Comparison of ENCODE assay signal across 8 mouse cellular contexts in the genomic region with DNA sequence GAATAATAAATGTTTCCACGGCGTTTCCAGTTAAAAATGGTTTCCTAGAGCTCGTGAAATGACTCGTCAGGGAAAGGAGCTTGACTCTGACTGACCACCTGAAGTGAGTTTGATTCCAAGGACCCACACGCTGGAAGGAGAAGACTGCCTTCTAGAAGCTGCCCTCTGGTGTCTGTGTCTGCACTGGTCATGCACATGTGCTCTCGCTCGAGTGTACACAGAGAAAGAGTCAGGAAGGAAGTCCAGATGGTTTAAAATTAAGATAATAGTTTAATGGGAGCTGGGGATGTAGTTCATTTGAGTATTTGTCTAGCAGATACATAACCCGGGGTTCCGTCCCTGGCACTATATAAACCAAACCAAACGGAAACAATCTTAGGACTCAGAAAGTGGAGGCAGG. TPM values are rescaled to one million over a fixed set of nuclear protein-coding genes. Genes with fewer than 3 reads are reported as not detected.
DNase-seq lines count a peak whose midpoint lies in the region; ATAC-seq lines count a peak whose summit lies in the region.

No protein-coding gene starts in this region.

- H3K36me3 ChIP-seq in forebrain, embryonic 10.5 days (replicated peaks), result peaks cover 36% of the 10 kb centered on the region
- H3K36me3 ChIP-seq in forebrain, embryonic 16.5 days (ENCODE audit: control insufficient read depth, insufficient read depth), result peaks cover 13% of the 10 kb centered on the region
- peaks cover 24% of the 10 kb centered on the region for H3K36me3 ChIP-seq in lung, embryonic 15.5 days
- peaks cover 23% of the 10 kb centered on the region for H3K36me3 ChIP-seq in hindbrain, embryonic 13.5 days
- H3K36me3 ChIP-seq in neural tube, embryonic 13.5 days, result peaks cover 28% of the 10 kb centered on the region

- H3K9ac ChIP-seq in forebrain, embryonic 16.5 days (replicated peaks; ENCODE audit: low read depth, low read length), result no peak overlapping the region
- no peak overlapping the region for H3K9ac ChIP-seq in lung, embryonic 15.5 days
- H3K9ac ChIP-seq in hindbrain, embryonic 13.5 days, result no peak overlapping the region
- H3K9ac ChIP-seq in neural tube, embryonic 13.5 days, result no peak overlapping the region

- ATAC-seq in forebrain, embryonic 16.5 days, result no peak
- no peak for ATAC-seq in lung, embryonic 15.5 days (ENCODE audit: borderline replicate concordance, extremely low read depth, low FRiP score, low TSS enrichment)
- no peak for ATAC-seq in hindbrain, embryonic 13.5 days (ENCODE audit: low FRiP score)
- ATAC-seq in neural tube, embryonic 13.5 days (ENCODE audit: low read depth), result no peak

- DNase-seq in forebrain, embryonic 10.5 days (ENCODE audit: extremely low spot score, low spot score), result no peak
- DNase-seq in lung, postnatal 25 days (ENCODE audit: low spot score), result no peak
- DNase-seq in layer of hippocampus, adult 11-12 months (ENCODE audit: low spot score), result no peak
- no peak for DNase-seq in urinary bladder, postnatal 4 days (ENCODE audit: low spot score in 2 of 2)

- peak overlapping the region; percentile 81; the same call in 1 of the 2 replicates for H3K4me3 ChIP-seq in forebrain, embryonic 10.5 days
- no peak overlapping the region for H3K4me3 ChIP-seq in forebrain, embryonic 16.5 days (replicated peaks; ENCODE audit: low read length)
- H3K4me3 ChIP-seq in lung, embryonic 15.5 days, result no peak overlapping the region
- no peak overlapping the region for H3K4me3 ChIP-seq in hindbrain, embryonic 13.5 days
- 0 out of 2 replicates have a peak overlapping the region, but pooled peaks have one; percentile 71 for H3K4me3 ChIP-seq in neural tube, embryonic 13.5 days

- 90% methylated on average over 10 of the region's 10 CpGs for WGBS in forebrain, embryonic 10.5 days
- WGBS in forebrain, embryonic 16.5 days, result 86% methylated on average over 10 of the region's 10 CpGs
- 54% methylated on average over 10 of the region's 10 CpGs for WGBS in lung, embryonic 15.5 days
- 84% methylated on average over 10 of the region's 10 CpGs for WGBS in hindbrain, embryonic 13.5 days
- WGBS in neural tube, embryonic 13.5 days, result 89% methylated on average over 10 of the region's 10 CpGs

- H3K4me2 ChIP-seq in forebrain, embryonic 16.5 days (ENCODE audit: low read length), result no peak overlapping the region
- H3K4me2 ChIP-seq in lung, embryonic 15.5 days, result peak overlapping the region; percentile 87
- H3K4me2 ChIP-seq in hindbrain, embryonic 13.5 days, result peak overlapping the region; percentile 89; the same call in 1 of the 2 replicates
- H3K4me2 ChIP-seq in neural tube, embryonic 13.5 days, result peak overlapping the region; percentile 73

- peaks cover 36% of the 10 kb centered on the region for H3K4me1 ChIP-seq in forebrain, embryonic 10.5 days
- H3K4me1 ChIP-seq in forebrain, embryonic 16.5 days (replicated peaks; ENCODE audit: control insufficient read depth, insufficient read depth, low read length), result peaks cover 22% of the 10 kb centered on the region
- peaks cover 24% of the 10 kb centered on the region for H3K4me1 ChIP-seq in lung, embryonic 15.5 days
- peaks cover 36% of the 10 kb centered on the region for H3K4me1 ChIP-seq in hindbrain, embryonic 13.5 days (replicated peaks)
- peaks cover 30% of the 10 kb centered on the region for H3K4me1 ChIP-seq in neural tube, embryonic 13.5 days (replicated peaks)

- no peak overlapping the region for H3K27ac ChIP-seq in forebrain, embryonic 10.5 days
- H3K27ac ChIP-seq in forebrain, embryonic 16.5 days (ENCODE audit: low read length), result no peak overlapping the region
- H3K27ac ChIP-seq in lung, embryonic 15.5 days, result 0 out of 2 replicates have a peak overlapping the region, but pooled peaks have one; percentile 15
- H3K27ac ChIP-seq in hindbrain, embryonic 13.5 days, result no peak overlapping the region
- H3K27ac ChIP-seq in neural tube, embryonic 13.5 days (replicated peaks), result no peak overlapping the region

- H3K9me3 ChIP-seq in forebrain, embryonic 10.5 days, result no peaks in the 10 kb centered on the region
- no peaks in the 10 kb centered on the region for H3K9me3 ChIP-seq in forebrain, embryonic 16.5 days (ENCODE audit: control insufficient read depth, low read length)
- H3K9me3 ChIP-seq in lung, embryonic 15.5 days, result no peaks in the 10 kb centered on the region
- no peaks in the 10 kb centered on the region for H3K9me3 ChIP-seq in hindbrain, embryonic 13.5 days
- no peaks in the 10 kb centered on the region for H3K9me3 ChIP-seq in neural tube, embryonic 13.5 days

- H3K27me3 ChIP-seq in forebrain, embryonic 10.5 days (ENCODE audit: poor library complexity, severe bottlenecking), result no peaks in the 10 kb centered on the region
- H3K27me3 ChIP-seq in forebrain, embryonic 16.5 days (replicated peaks; ENCODE audit: control insufficient read depth, insufficient read depth, low read length), result no peaks in the 10 kb centered on the region
- H3K27me3 ChIP-seq in lung, embryonic 15.5 days, result no peaks in the 10 kb centered on the region
- H3K27me3 ChIP-seq in hindbrain, embryonic 13.5 days, result no peaks in the 10 kb centered on the region
- H3K27me3 ChIP-seq in neural tube, embryonic 13.5 days, result no peaks in the 10 kb centered on the region

RNA-seq across cellular contexts. Expression of a gene that starts 1.0 kb away (rescaled TPM):
- 24.2 and 25.1 TPM in 2 replicates for polyA plus RNA-seq in forebrain, embryonic 10.5 days (2016; fragmentation: Nextera tagmentation; extraction: Ambion mirVana)
- 29.5 and 31.4 TPM in 2 replicates for polyA plus RNA-seq in forebrain, embryonic 16.5 days (2015; fragmentation: Nextera tagmentation; extraction: Ambion mirVana)
- 11.1 and 13.5 TPM in 2 replicates for polyA plus RNA-seq in lung, embryonic 15.5 days (2015; fragmentation: Nextera tagmentation; extraction: Ambion mirVana)
- polyA plus RNA-seq in hindbrain, embryonic 13.5 days (2015; fragmentation: Nextera tagmentation; extraction: Ambion mirVana), result 36.6 and 36.9 TPM in 2 replicates
- polyA plus RNA-seq in neural tube, embryonic 13.5 days (2015; fragmentation: Nextera tagmentation; extraction: Ambion mirVana), result 25.5 and 28.2 TPM in 2 replicates

RNA-seq across cellular contexts. Expression of a gene that starts 10.4 kb away (rescaled TPM):
- polyA plus RNA-seq in forebrain, embryonic 10.5 days (2016; fragmentation: Nextera tagmentation; extraction: Ambion mirVana), result 12,867 and 12,868 TPM in 2 replicates
- polyA plus RNA-seq in forebrain, embryonic 16.5 days (2015; fragmentation: Nextera tagmentation; extraction: Ambion mirVana), result 15,087 and 15,431 TPM in 2 replicates
- polyA plus RNA-seq in lung, embryonic 15.5 days (2015; fragmentation: Nextera tagmentation; extraction: Ambion mirVana), result 15,606 and 16,851 TPM in 2 replicates
- polyA plus RNA-seq in hindbrain, embryonic 13.5 days (2015; fragmentation: Nextera tagmentation; extraction: Ambion mirVana), result 17,657 and 17,716 TPM in 2 replicates
- polyA plus RNA-seq in neural tube, embryonic 13.5 days (2015; fragmentation: Nextera tagmentation; extraction: Ambion mirVana), result 15,088 and 16,772 TPM in 2 replicates

Comparison
In these comparisons a context has a peak if more than half of its experiments do, and no peak if none do; other contexts are left out.
1. H3K4me3 ChIP-seq: peak in forebrain, embryonic 10.5 days (single experiment) and neural tube, embryonic 13.5 days (single experiment); none in forebrain, embryonic 16.5 days (single experiment), lung, embryonic 15.5 days (single experiment) and hindbrain, embryonic 13.5 days (single experiment).